Mouse (Mus musculus): ENCODE measurements around the gene Cdcp1. TPM values are rescaled to one million over a fixed set of nuclear protein-coding genes. Genes with fewer than 3 reads are reported as not detected.

The Cdcp1 gene
- polyA plus RNA-seq, 1 experiment from 2014 or later, result 0.49 TPM

DNA sequence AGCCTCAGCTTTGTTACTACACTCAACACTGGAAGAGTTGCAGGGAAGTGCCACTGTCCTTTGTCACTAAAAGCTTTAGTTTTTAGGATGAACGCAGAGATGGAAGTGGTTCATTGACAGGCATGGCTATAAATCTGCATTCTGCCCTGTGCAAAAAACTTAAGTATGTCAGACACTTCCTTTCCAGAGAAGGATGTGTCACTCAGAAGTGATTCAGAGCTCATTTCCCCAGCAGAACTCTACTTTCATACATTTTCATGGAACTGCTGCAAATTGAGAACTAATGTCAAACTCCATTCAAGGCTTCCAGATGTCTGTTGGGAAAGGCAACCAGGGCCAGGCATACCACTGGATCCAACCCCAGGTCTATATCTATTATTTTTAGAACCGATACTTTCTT is 27.6 kb downstream of the Cdcp1 start:
- Histone ChIP-seq H3K9me3 (replicated peaks; ENCODE audit: control insufficient read depth, low read length) (no peaks in the 10 kb centered on the region), H3K27me3 (ENCODE audit: control insufficient read depth, insufficient read depth, low read length) (no peaks in the 10 kb centered on the region), H3K4me2 (no peak overlapping the region), H3K36me3 (ENCODE audit: control insufficient read depth, insufficient read depth, low read length) (no peaks in the 10 kb centered on the region), H3K4me1 (ENCODE audit: control insufficient read depth, insufficient read depth, low read length) (no peaks in the 10 kb centered on the region), H3K4me3 (ENCODE audit: low read depth, low read length) (no peak overlapping the region), H3K27ac (ENCODE audit: low read depth, low read length) (no peak overlapping the region), H3K9ac (ENCODE audit: low read depth, low read length) (no peak overlapping the region)
- ATAC-seq (replicated peaks; ENCODE audit: insufficient number of reproducible peaks, low FRiP score, low TSS enrichment), result no peak
- 81% methylated on average over 2 of the region's 2 CpGs for WGBS (ENCODE audit: insufficient replicate concordance)

DNA sequence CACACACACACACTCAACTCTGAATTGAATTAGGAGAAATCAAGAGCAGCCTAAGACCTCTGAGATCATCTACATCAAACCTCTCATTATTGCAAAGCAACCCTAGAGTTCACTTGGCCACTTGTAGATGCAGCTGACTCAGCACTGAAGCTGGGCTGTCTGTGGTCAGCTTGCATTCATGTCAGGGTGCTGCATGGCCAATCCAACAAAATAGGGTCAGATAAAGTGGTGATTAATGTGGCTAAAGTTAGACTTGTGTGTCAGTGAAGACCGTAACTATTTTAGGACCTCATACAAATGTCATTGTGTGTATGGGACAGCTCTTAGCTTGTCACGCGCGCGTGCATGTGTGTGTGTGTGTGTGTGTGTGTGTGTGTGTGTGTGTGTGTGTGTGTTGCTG is 28.2 kb downstream of the Cdcp1 start:
- Histone ChIP-seq H3K36me3 (ENCODE audit: control insufficient read depth, insufficient read depth, low read length) (no peaks in the 10 kb centered on the region), H3K9me3 (replicated peaks; ENCODE audit: control insufficient read depth, low read length) (no peaks in the 10 kb centered on the region), H3K4me1 (ENCODE audit: control insufficient read depth, insufficient read depth, low read length) (no peaks in the 10 kb centered on the region), H3K4me2 (no peak overlapping the region), H3K27me3 (ENCODE audit: control insufficient read depth, insufficient read depth, low read length) (no peaks in the 10 kb centered on the region), H3K9ac (ENCODE audit: low read depth, low read length) (no peak overlapping the region), H3K4me3 (ENCODE audit: low read depth, low read length) (no peak overlapping the region), H3K27ac (ENCODE audit: low read depth, low read length) (no peak overlapping the region)
- ATAC-seq (replicated peaks; ENCODE audit: insufficient number of reproducible peaks, low FRiP score, low TSS enrichment), result no peak
- WGBS (ENCODE audit: insufficient replicate concordance), result 91% methylated on average over 5 of the region's 5 CpGs

GRCm38 (mm10) chr9:123186151-123186550 is 29.7 kb downstream of the Cdcp1 start:
- H3K27me3 ChIP-seq (ENCODE audit: control insufficient read depth, insufficient read depth, low read length), result no peaks in the 10 kb centered on the region

DNA sequence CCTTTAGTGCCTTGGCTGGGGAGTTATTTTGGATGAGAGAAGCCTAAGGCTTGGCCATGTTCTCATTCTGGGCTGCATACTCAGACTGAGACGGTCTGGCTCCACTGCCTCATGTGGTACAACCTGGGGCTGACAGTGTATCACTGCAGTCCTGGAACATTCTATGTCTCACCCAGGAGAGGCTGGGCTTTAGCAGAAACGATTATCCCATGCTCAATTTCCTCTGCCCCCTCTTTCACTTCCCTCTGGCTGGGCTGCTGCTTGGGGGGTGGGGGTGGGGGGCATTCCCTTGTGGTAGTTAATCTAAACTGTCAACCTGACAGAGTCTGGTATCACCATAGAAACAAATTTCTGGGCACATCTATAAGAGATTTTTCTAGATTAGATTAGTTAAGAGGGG is 30.3 kb downstream of the Cdcp1 start:
- no peaks in the 10 kb centered on the region for H3K27me3 ChIP-seq (ENCODE audit: control insufficient read depth, insufficient read depth, low read length)
- no peak for ATAC-seq (replicated peaks; ENCODE audit: insufficient number of reproducible peaks, low FRiP score, low TSS enrichment)
- H3K4me3 ChIP-seq (ENCODE audit: low read depth, low read length), result no peak overlapping the region
- H3K27ac ChIP-seq (ENCODE audit: low read depth, low read length), result no peak overlapping the region
- no peak overlapping the region for H3K9ac ChIP-seq (ENCODE audit: low read depth, low read length)
- no peaks in the 10 kb centered on the region for H3K9me3 ChIP-seq (replicated peaks; ENCODE audit: control insufficient read depth, low read length)
- no peak overlapping the region for H3K4me2 ChIP-seq
- no peaks in the 10 kb centered on the region for H3K36me3 ChIP-seq (ENCODE audit: control insufficient read depth, insufficient read depth, low read length)
- no peaks in the 10 kb centered on the region for H3K4me1 ChIP-seq (ENCODE audit: control insufficient read depth, insufficient read depth, low read length)
- WGBS (ENCODE audit: insufficient replicate concordance), result 35% methylated on average over 2 of the region's 2 CpGs

More at GRCm38 (mm10) chr9:123186151-123186550, 29.7 kb downstream of the Cdcp1 start:
- ATAC-seq (replicated peaks; ENCODE audit: insufficient number of reproducible peaks, low FRiP score, low TSS enrichment), result no peak
- Histone ChIP-seq H3K9me3 (replicated peaks; ENCODE audit: control insufficient read depth, low read length) (no peaks in the 10 kb centered on the region), H3K36me3 (ENCODE audit: control insufficient read depth, insufficient read depth, low read length) (no peaks in the 10 kb centered on the region), H3K4me1 (ENCODE audit: control insufficient read depth, insufficient read depth, low read length) (no peaks in the 10 kb centered on the region), H3K27ac (ENCODE audit: low read depth, low read length) (no peak overlapping the region), H3K4me3 (ENCODE audit: low read depth, low read length) (no peak overlapping the region), H3K4me2 (no peak overlapping the region), H3K9ac (ENCODE audit: low read depth, low read length) (no peak overlapping the region)
- whole genome bisulfite sequencing (ENCODE audit: insufficient replicate concordance), result 86% methylated on average over 5 of the region's 5 CpGs

DNA sequence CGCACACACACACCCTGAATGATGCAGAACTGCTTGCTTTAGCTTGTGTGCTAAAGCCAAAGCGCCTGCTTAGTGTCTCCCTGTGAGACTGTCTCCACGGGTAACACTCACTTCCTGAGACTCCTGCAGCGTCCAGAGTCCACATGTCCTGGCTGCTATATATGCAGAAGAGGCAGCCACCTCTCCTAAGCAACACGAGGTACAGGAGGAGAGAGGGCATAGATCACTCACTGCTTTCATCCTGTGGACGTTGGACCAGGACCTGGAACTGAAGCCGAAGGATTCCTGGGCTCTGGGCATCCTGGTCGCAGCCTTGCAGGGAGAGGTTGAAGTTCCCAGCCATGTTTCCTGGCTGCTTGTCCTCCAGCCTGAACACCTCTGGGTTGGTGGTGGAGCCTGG is 32.6 kb downstream of the Cdcp1 start:
- Histone ChIP-seq H3K9ac (ENCODE audit: low read depth, low read length) (no peak overlapping the region), H3K27ac (ENCODE audit: low read depth, low read length) (no peak overlapping the region), H3K4me3 (ENCODE audit: low read depth, low read length) (no peak overlapping the region), H3K4me1 (ENCODE audit: control insufficient read depth, insufficient read depth, low read length) (no peaks in the 10 kb centered on the region), H3K27me3 (ENCODE audit: control insufficient read depth, insufficient read depth, low read length) (no peaks in the 10 kb centered on the region), H3K36me3 (ENCODE audit: control insufficient read depth, insufficient read depth, low read length) (no peaks in the 10 kb centered on the region), H3K4me2 (no peak overlapping the region), H3K9me3 (replicated peaks; ENCODE audit: control insufficient read depth, low read length) (no peaks in the 10 kb centered on the region)
- ATAC-seq (replicated peaks; ENCODE audit: insufficient number of reproducible peaks, low FRiP score, low TSS enrichment), result no peak
- 68% methylated on average over 8 of the region's 8 CpGs for WGBS (ENCODE audit: insufficient replicate concordance)

DNA sequence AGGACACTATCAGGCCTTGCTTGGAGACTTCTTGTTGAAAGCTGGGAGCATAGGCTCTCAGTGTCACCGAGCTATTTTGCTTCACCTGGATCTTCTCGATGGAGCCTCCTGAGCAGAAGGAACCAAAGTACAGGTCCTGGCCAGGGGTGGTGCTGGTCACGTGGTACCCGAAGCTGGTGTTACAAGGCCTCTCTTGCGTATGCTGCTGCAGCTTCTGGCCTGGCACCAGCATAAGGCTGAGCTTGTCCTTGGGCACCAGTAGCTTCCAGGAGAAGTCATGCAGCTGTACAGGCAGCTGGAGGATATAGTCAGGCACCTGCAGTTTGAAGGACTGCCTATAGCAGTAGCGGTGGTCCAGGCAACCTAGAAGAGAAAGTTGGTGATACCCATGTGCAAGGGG is 35.8 kb downstream of the Cdcp1 start:
- 92% methylated on average over 6 of the region's 6 CpGs for WGBS (ENCODE audit: insufficient replicate concordance)
- H3K9me3 ChIP-seq (replicated peaks; ENCODE audit: control insufficient read depth, low read length), result no peaks in the 10 kb centered on the region
- no peak overlapping the region for H3K27ac ChIP-seq (ENCODE audit: low read depth, low read length)
- no peak overlapping the region for H3K9ac ChIP-seq (ENCODE audit: low read depth, low read length)
- ATAC-seq (replicated peaks; ENCODE audit: insufficient number of reproducible peaks, low FRiP score, low TSS enrichment), result no peak
- H3K4me3 ChIP-seq (ENCODE audit: low read depth, low read length), result no peak overlapping the region
- no peaks in the 10 kb centered on the region for H3K4me1 ChIP-seq (ENCODE audit: control insufficient read depth, insufficient read depth, low read length)
- H3K27me3 ChIP-seq (ENCODE audit: control insufficient read depth, insufficient read depth, low read length), result no peaks in the 10 kb centered on the region
- no peaks in the 10 kb centered on the region for H3K36me3 ChIP-seq (ENCODE audit: control insufficient read depth, insufficient read depth, low read length)
- H3K4me2 ChIP-seq, result no peak overlapping the region

GRCm38 (mm10) chr9:123177380-123178048 is 38.3 kb downstream of the Cdcp1 start:
- ATAC-seq (replicated peaks; ENCODE audit: insufficient number of reproducible peaks, low FRiP score, low TSS enrichment), result no peak
- WGBS (ENCODE audit: insufficient replicate concordance), result 78% methylated on average over 9 of the region's 9 CpGs
- Histone ChIP-seq H3K4me2 (no peak overlapping the region), H3K27me3 (ENCODE audit: control insufficient read depth, insufficient read depth, low read length) (no peaks in the 10 kb centered on the region), H3K36me3 (ENCODE audit: control insufficient read depth, insufficient read depth, low read length) (no peaks in the 10 kb centered on the region), H3K27ac (ENCODE audit: low read depth, low read length) (no peak overlapping the region), H3K4me1 (ENCODE audit: control insufficient read depth, insufficient read depth, low read length) (no peaks in the 10 kb centered on the region), H3K9ac (ENCODE audit: low read depth, low read length) (no peak overlapping the region), H3K9me3 (replicated peaks; ENCODE audit: control insufficient read depth, low read length) (no peaks in the 10 kb centered on the region), H3K4me3 (ENCODE audit: low read depth, low read length) (no peak overlapping the region)

DNA sequence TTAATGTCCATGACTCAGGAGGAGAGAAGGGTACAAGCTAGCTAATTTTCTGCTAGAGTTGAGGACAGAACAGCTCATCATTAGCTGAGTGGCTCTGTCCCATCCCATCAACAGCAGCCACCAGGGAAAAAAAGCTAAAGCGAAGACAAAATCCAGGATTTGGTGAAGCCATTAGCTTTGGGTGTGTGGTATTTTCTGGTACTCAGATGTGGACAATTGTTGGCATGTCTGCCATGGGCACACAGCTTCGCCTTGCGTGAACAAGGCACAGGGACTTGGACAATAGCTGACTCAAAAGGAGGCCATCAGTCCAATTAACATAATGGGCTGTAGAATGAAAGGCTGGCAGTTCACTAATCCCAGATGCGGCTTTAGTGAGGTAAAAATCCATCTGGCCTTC is 41.5 kb downstream of the Cdcp1 start:
- ATAC-seq (replicated peaks; ENCODE audit: insufficient number of reproducible peaks, low FRiP score, low TSS enrichment), result no peak
- Histone ChIP-seq H3K36me3 (ENCODE audit: control insufficient read depth, insufficient read depth, low read length) (no peaks in the 10 kb centered on the region), H3K9me3 (replicated peaks; ENCODE audit: control insufficient read depth, low read length) (no peaks in the 10 kb centered on the region), H3K27me3 (ENCODE audit: control insufficient read depth, insufficient read depth, low read length) (no peaks in the 10 kb centered on the region), H3K4me2 (no peak overlapping the region), H3K27ac (ENCODE audit: low read depth, low read length) (no peak overlapping the region), H3K4me1 (ENCODE audit: control insufficient read depth, insufficient read depth, low read length) (no peaks in the 10 kb centered on the region), H3K9ac (ENCODE audit: low read depth, low read length) (no peak overlapping the region), H3K4me3 (ENCODE audit: low read depth, low read length) (no peak overlapping the region)
- 87% methylated on average over 4 of the region's 4 CpGs for WGBS (ENCODE audit: insufficient replicate concordance)

DNA sequence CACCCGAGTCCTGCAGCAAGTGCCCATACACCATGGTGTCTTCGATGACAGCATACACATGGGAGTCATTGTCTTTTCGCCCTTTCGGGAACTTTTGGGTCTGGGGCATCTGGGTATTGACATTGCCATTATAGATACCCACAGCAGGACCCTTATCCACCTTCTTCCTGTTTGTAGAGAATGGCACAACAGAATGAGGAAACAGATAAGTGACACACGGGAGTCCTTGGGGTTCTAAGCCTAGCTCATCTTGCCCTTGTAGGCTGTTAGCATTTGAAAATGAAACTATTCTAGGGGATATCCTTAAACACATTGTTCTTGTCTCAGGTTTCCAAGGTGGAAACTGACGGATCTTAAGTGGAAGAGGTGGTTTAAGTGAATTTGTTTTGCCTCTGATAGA is 42.1 kb downstream of the Cdcp1 start:
- no peak overlapping the region for H3K27ac ChIP-seq (ENCODE audit: low read depth, low read length)
- H3K9ac ChIP-seq (ENCODE audit: low read depth, low read length), result no peak overlapping the region
- H3K4me1 ChIP-seq (ENCODE audit: control insufficient read depth, insufficient read depth, low read length), result no peaks in the 10 kb centered on the region
- H3K27me3 ChIP-seq (ENCODE audit: control insufficient read depth, insufficient read depth, low read length), result no peaks in the 10 kb centered on the region
- H3K4me3 ChIP-seq (ENCODE audit: low read depth, low read length), result no peak overlapping the region
- no peak overlapping the region for H3K4me2 ChIP-seq
- no peaks in the 10 kb centered on the region for H3K9me3 ChIP-seq (replicated peaks; ENCODE audit: control insufficient read depth, low read length)
- ATAC-seq (replicated peaks; ENCODE audit: insufficient number of reproducible peaks, low FRiP score, low TSS enrichment), result no peak
- H3K36me3 ChIP-seq (ENCODE audit: control insufficient read depth, insufficient read depth, low read length), result no peaks in the 10 kb centered on the region
- WGBS (ENCODE audit: insufficient replicate concordance), result 78% methylated on average over 6 of the region's 6 CpGs

All from heart, embryonic 11.5 days (tissue).